8 mouse cellular contexts compared by ENCODE assay signal in genomic region chr5:20956298-20956697, GRCm38 (mm10). TPM values are rescaled to one million over a fixed set of nuclear protein-coding genes. Genes with fewer than 3 reads are reported as not detected.
DNase-seq lines count a peak whose midpoint lies in the region; ATAC-seq and TF ChIP-seq lines count a peak whose summit lies in the region.
"Had no signal": no experiment of that assay in that cellular context is flagged by ENCODE, and none has a peak within 500 bp of the region (broad histone marks: within the 10 kb centered on the region; RNA-seq: fewer than 3 reads in every experiment).

Rsbn1l (minus strand) TSS chr5:20956398.

- no peak for TF ChIP-seq POLR2A in spleen, adult 2 months (IDR thresholded peaks at IDR 0.05; ENCODE audit: low read depth, low read length)
- TF ChIP-seq POLR2A in bone marrow macrophage, adult 2 months (IDR thresholded peaks at IDR 0.05; ENCODE audit: borderline replicate concordance, low read depth, low read length) = no peak

- H3K27ac ChIP-seq in spleen, adult 2 months (ENCODE audit: insufficient read depth, low read length) = peak within 1 kb of the TSS; percentile 79
- H3K27ac ChIP-seq in bone marrow macrophage, adult 2 months (ENCODE audit: insufficient read depth, low read depth, low read length) = peak within 1 kb of the TSS; percentile 5
- H3K27ac ChIP-seq: limb, embryonic 13.5 days had no signal

- DNase-seq in spleen, adult 2 months (ENCODE audit: low read depth in 1 of 2, low spot score in 2 of 2) = no peak
- no peak for DNase-seq in spleen, postnatal 14 days (ENCODE audit: low spot score in 2 of 2)
- no peak for DNase-seq in layer of hippocampus, postnatal 36 days
- no peak for DNase-seq in urinary bladder, postnatal 10 days (ENCODE audit: low spot score)
- DNase-seq in cerebellum, adult 18-20 months = no peak

- H3K36me3 ChIP-seq in spleen, adult 2 months (ENCODE audit: control insufficient read depth, insufficient read depth, low read length) = no peaks in the 10 kb centered on the region; the same call in 1 of the 2 replicates

- WGBS in spleen, adult 2 months = 92% methylated on average over 3 of the region's 3 CpGs

- no peak for ATAC-seq in neutrophil, adult 5-6 weeks (ENCODE audit: extremely low read depth, insufficient number of reproducible peaks, low FRiP score, poor library complexity, severe bottlenecking)

- TF ChIP-seq CTCF in spleen, adult 2 months (IDR thresholded peaks at IDR 0.05; ENCODE audit: extremely low read depth, insufficient read depth, insufficient read length, insufficient replicate concordance) = no peak
- no peak for TF ChIP-seq CTCF in bone marrow macrophage, adult 2 months (IDR thresholded peaks at IDR 0.05; ENCODE audit: low read depth, low read length)

- peak within 1 kb of the TSS; percentile 6; the same call in 1 of the 2 replicates for H3K4me3 ChIP-seq in spleen, adult 2 months (ENCODE audit: extremely low read depth, insufficient read depth, insufficient read length)
- peak within 1 kb of the TSS; percentile 16 for H3K4me3 ChIP-seq in bone marrow macrophage, adult 2 months (ENCODE audit: insufficient read depth, low read length)
- H3K4me3 ChIP-seq: limb, embryonic 13.5 days had no signal

- peaks cover 19% of the 10 kb centered on the region for H3K4me1 ChIP-seq in spleen, adult 2 months (ENCODE audit: control insufficient read depth, insufficient read depth, insufficient read length)
- H3K4me1 ChIP-seq in bone marrow macrophage, adult 2 months (ENCODE audit: control insufficient read depth, insufficient read depth, low read length) = peaks cover 16% of the 10 kb centered on the region

- H3K27me3 ChIP-seq in spleen, adult 2 months (ENCODE audit: control insufficient read depth, insufficient read depth, low read length) = no peaks in the 10 kb centered on the region
- H3K27me3 ChIP-seq: limb, embryonic 13.5 days had no signal

RNA-seq across cellular contexts. Expression of gene Rsbn1l, which starts in this region (rescaled TPM):
- 6.1 and 7.4 TPM in 2 replicates for polyA plus RNA-seq in spleen, adult 2 months (2012; rRNA removed)
- polyA plus RNA-seq in bone marrow macrophage, adult 2 months (2012; ENCODE audit: insufficient read depth, insufficient read length, missing spikeins) = 34.7 and 35.8 TPM in 2 replicates
- total RNA-seq in layer of hippocampus, postnatal 36 days (2021) = 10 to 100 TPM; 19.9 to 21.1 TPM
- 50.3 and 62.8 TPM in 2 replicates for total RNA-seq in neutrophil, adult 5-6 weeks (2017)
